Mouse (Mus musculus): ENCODE data around the gene 2300002M23Rik. TPM values are rescaled to one million over a fixed set of nuclear protein-coding genes. Genes with fewer than 3 reads are reported as not detected.

The 2300002M23Rik gene
- total RNA-seq, 2 experiments from 2014 or later, result not detected

DNA sequence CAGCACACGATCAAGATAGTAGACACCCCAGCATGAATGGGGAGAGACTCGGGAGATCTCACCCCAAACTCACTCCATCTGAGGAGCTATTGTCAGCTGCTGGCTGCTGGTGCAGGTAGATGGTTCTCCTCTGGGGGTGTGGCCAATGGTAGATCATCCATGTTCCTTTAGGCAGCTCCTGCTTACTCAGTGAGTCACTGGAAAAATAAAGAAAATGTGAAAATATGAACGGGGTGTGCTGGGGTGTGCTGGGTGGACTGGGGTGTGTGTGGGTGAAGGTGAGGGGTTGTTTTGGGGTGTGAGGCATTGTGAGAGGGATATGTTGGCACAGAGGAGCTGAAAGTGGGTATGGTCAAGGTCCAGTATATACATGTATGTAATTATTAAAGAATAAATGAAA, 30.1 kb downstream of the 2300002M23Rik start:
- intact Hi-C loops (cut with DNase I), result no loop called here
- DNase-seq, result no peak

DNA sequence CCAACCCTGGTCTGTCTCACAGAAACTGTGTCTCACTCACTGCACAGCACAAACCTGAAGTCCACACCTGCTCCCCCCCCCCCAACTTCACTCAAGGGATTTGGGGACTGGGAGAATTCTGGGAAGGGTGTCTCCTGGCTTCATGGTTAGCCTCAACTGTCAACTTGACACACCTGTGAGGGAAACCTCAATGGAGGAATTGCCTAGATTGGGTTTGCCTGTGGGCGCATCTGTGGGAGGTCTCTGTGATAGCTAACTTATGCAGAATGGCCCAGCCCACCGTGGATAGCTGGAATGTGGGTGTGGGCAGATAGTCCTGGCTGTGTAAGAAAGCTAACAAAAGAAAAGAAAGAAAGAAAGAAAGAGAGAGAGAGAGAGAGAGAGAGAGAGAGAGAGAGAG, 34.0 kb downstream of the 2300002M23Rik start, which contains the start of gene Sfta2:
Gene Sfta2, plus strand, starts transcription at position 301 of the 400 bp plus-strand sequence.
- intact Hi-C loops (cut with DNase I), result no loop called here
- DNase-seq, result no peak

DNA sequence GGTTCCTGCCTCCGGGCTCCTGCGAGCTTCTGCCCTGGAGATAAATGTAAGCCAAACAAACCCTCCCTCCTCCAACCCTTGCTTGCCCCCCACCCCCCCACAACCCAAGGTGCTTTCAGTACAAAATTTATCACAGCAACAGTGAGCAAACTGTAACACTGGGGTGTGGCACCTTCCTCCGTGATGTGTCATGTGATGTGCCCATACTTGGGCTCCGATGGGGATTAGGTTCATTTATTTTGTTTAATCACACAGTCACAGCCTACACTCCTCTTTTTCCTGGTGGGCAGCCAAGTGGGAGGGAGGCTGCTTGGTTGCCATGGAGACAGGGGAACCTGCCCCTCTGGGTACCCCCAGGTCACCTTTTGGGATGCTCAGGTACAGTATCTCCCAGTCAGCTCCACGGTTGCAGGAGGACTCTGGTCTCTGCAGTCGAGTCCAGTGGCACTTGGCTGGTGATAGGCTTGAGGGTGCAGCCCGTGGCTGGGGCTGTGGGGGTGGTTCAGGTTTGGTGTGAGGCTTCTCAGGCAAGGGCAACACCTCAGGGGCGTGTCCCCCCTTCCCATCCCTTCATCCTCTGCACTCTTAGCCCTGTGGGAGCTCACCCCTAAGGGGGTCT, 34.6 kb downstream of the 2300002M23Rik start:
- intact Hi-C loops (cut with DNase I), result no loop called here
- DNase-seq, result no peak

DNA sequence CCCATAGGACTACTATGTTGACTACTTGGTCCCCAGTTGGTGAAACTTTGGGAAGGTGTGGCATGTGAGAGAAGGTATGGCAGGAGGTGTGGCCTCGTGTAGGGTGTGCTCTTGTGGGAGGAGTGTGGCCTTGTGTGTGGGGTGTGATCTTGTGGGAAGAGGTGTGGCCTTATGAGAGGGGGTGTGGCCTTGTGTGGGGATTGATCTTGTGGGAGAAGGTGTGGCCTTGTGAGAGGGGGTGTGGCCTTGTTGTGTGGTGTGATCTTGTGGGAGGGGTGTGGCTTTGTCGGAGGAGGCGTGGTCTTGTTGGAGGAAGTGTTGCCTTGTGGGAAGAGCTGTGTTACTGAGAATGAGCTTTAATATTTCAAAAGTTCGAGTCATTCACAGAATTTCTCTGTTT, 49.9 kb downstream of the 2300002M23Rik start:
- no peak for DNase-seq
- intact Hi-C loops (cut with DNase I), result no loop called here

Other genes with a start within 250 kb of the 2300002M23Rik start
- 1 to 10 TPM; 1.1 to 1.4 TPM for gene H2-Q1, start 247.0 kb upstream of the 2300002M23Rik start, total RNA-seq (2021)
- 1 to 10 TPM in 1 of 2 experiments, under 1 TPM in 1; 0.64 to 1.4 TPM for gene H2-Q2, start 225.2 kb upstream of the 2300002M23Rik start, total RNA-seq (2021)
- gene H2-Q4, start 187.8 kb upstream of the 2300002M23Rik start, total RNA-seq (2021), result 10 to 100 TPM; 10.1 to 13.8 TPM
- 1 to 10 TPM in 1 of 2 experiments, under 1 TPM in 1; 0.78 to 1.6 TPM for gene H2-Q6, start 142.6 kb upstream of the 2300002M23Rik start, total RNA-seq (2021)
- gene H2-Q7, start 128.3 kb upstream of the 2300002M23Rik start, total RNA-seq (2021), result 1 to 10 TPM in 1 of 2 experiments, under 1 TPM in 1; 0.94 to 2.1 TPM
- under 1 TPM; 0.19 to 0.33 TPM for gene H2-Q10, start 97.4 kb upstream of the 2300002M23Rik start, total RNA-seq (2021)
- gene Pou5f1, start 61.4 kb upstream of the 2300002M23Rik start, total RNA-seq (2021), result not detected
- 1 to 10 TPM; 3.4 to 5.2 TPM for gene Tcf19, start 50.6 kb upstream of the 2300002M23Rik start, total RNA-seq (2021)
- 1 to 10 TPM; 2.3 to 2.9 TPM for gene Cchcr1, start 50.4 kb upstream of the 2300002M23Rik start, total RNA-seq (2021)
- gene Psors1c2, start 34.2 kb upstream of the 2300002M23Rik start, total RNA-seq (2021), result not detected
- gene Cdsn, start 15.3 kb upstream of the 2300002M23Rik start, total RNA-seq (2021), result under 1 TPM; 0.19 to 0.39 TPM
- not detected for gene Sfta2, start 34.1 kb downstream of the 2300002M23Rik start, total RNA-seq (2021)
- not detected for gene Gm9573, start 59.2 kb downstream of the 2300002M23Rik start, total RNA-seq (2021)
- gene Mucl3, start 76.2 kb downstream of the 2300002M23Rik start, total RNA-seq (2021), result not detected
- gene Vars2, start 100.1 kb downstream of the 2300002M23Rik start, total RNA-seq (2021), result 10 to 100 TPM; 31.9 to 33.0 TPM
- 10 to 100 TPM; 16.9 to 17.4 TPM for gene Gtf2h4, start 106.3 kb downstream of the 2300002M23Rik start, total RNA-seq (2021)
- gene Ddr1, start 137.2 kb downstream of the 2300002M23Rik start, total RNA-seq (2021), result 10 to 100 TPM; 29.3 to 37.4 TPM

All from heart, postnatal 36 days (tissue).